In genomic region chr1:22803471-22803870, GRCm38 (mm10) we compare ENCODE assay signal across 14 mouse cellular contexts. TPM values are rescaled to one million over a fixed set of nuclear protein-coding genes. Genes with fewer than 3 reads are reported as not detected.
DNase-seq lines count a peak whose midpoint lies in the region; ATAC-seq and TF ChIP-seq lines count a peak whose summit lies in the region.
"Had no signal": no experiment of that assay in that cellular context is flagged by ENCODE, and none has a peak within 500 bp of the region (broad histone marks: within the 10 kb centered on the region; RNA-seq: fewer than 3 reads in every experiment).

No protein-coding gene starts in this region.

- peaks cover 26% of the 10 kb centered on the region for H3K4me1 ChIP-seq in forebrain, embryonic 16.5 days (replicated peaks; ENCODE audit: control insufficient read depth, insufficient read depth, low read length)
- H3K4me1 ChIP-seq in neural tube, embryonic 13.5 days (replicated peaks): peaks cover 36% of the 10 kb centered on the region
- H3K4me1 ChIP-seq in liver, embryonic 12.5 days: peaks cover 5% of the 10 kb centered on the region; the same call in 1 of the 2 replicates
- H3K4me1 ChIP-seq: liver, embryonic 15.5 days had no signal

- H3K27me3 ChIP-seq in forebrain, embryonic 16.5 days (replicated peaks; ENCODE audit: control insufficient read depth, insufficient read depth, low read length): no peaks in the 10 kb centered on the region
- no peaks in the 10 kb centered on the region for H3K27me3 ChIP-seq in neural tube, embryonic 13.5 days
- H3K27me3 ChIP-seq in liver, embryonic 12.5 days (replicated peaks): peaks cover 29% of the 10 kb centered on the region

- H3K4me3 ChIP-seq in layer of hippocampus, adult 2 months: peak overlapping the region; percentile 68
- H3K4me3 ChIP-seq in forebrain, embryonic 16.5 days (replicated peaks; ENCODE audit: low read length): peak overlapping the region; percentile 8; the same call in 1 of the 2 replicates
- H3K4me3 ChIP-seq in neural tube, embryonic 13.5 days: peak overlapping the region; percentile 15
- no peak overlapping the region for H3K4me3 ChIP-seq in liver, embryonic 12.5 days
- H3K4me3 ChIP-seq: heart, embryonic 15.5 days; liver, embryonic 15.5 days had no signal

- DNase-seq in layer of hippocampus, adult 2 months (ENCODE audit: low spot score in 2 of 2): no peak
- no peak for DNase-seq in layer of hippocampus, adult 11-12 months (ENCODE audit: low spot score)
- DNase-seq in cerebellum, adult 9-11 months: peak; percentile 62
- no peak for DNase-seq in right cerebral cortex, postnatal 10 days (ENCODE audit: low spot score in 2 of 2)
- DNase-seq: embryo, embryonic 11 days; lung, postnatal 36 days had no signal

- TF ChIP-seq CTCF in layer of hippocampus, adult 2 months (conservative IDR thresholded peaks at IDR 0.05): no peak

- peak overlapping the region; percentile 37 for H3K4me2 ChIP-seq in forebrain, embryonic 16.5 days (ENCODE audit: low read length)
- peak overlapping the region; percentile 77 for H3K4me2 ChIP-seq in neural tube, embryonic 13.5 days
- H3K4me2 ChIP-seq in liver, embryonic 12.5 days: no peak overlapping the region
- H3K4me2 ChIP-seq: heart, embryonic 15.5 days; liver, embryonic 15.5 days had no signal

- ATAC-seq in forebrain, embryonic 16.5 days: no peak
- ATAC-seq in neural tube, embryonic 13.5 days (ENCODE audit: low read depth): no peak
- no peak for ATAC-seq in liver, embryonic 12.5 days
- ATAC-seq: activated CD4-positive, CD25-positive, alpha-beta regulatory T cell, adult 4 months; inflammation-experienced regulatory T-cells, adult 6 months had no signal

- peak overlapping the region; percentile 92 for H3K27ac ChIP-seq in layer of hippocampus, adult 2 months
- H3K27ac ChIP-seq in forebrain, embryonic 16.5 days (ENCODE audit: low read length): no peak overlapping the region
- H3K27ac ChIP-seq in neural tube, embryonic 13.5 days (replicated peaks): no peak overlapping the region
- no peak overlapping the region for H3K27ac ChIP-seq in liver, embryonic 12.5 days
- H3K27ac ChIP-seq: heart, embryonic 15.5 days; liver, embryonic 15.5 days had no signal

- no peaks in the 10 kb centered on the region for H3K36me3 ChIP-seq in forebrain, embryonic 16.5 days (ENCODE audit: control insufficient read depth, insufficient read depth)
- no peaks in the 10 kb centered on the region for H3K36me3 ChIP-seq in neural tube, embryonic 13.5 days
- H3K36me3 ChIP-seq in liver, embryonic 12.5 days: no peaks in the 10 kb centered on the region
- H3K36me3 ChIP-seq: heart, embryonic 15.5 days; liver, embryonic 15.5 days had no signal

- no peak overlapping the region for H3K9ac ChIP-seq in forebrain, embryonic 16.5 days (replicated peaks; ENCODE audit: low read depth, low read length)
- H3K9ac ChIP-seq in neural tube, embryonic 13.5 days: peak overlapping the region; percentile 28; the same call in 1 of the 2 replicates
- no peak overlapping the region for H3K9ac ChIP-seq in liver, embryonic 12.5 days
- H3K9ac ChIP-seq: heart, embryonic 15.5 days; liver, embryonic 15.5 days had no signal

- no peaks in the 10 kb centered on the region for H3K9me3 ChIP-seq in forebrain, embryonic 16.5 days (ENCODE audit: control insufficient read depth, low read length)
- no peaks in the 10 kb centered on the region for H3K9me3 ChIP-seq in neural tube, embryonic 13.5 days
- no peaks in the 10 kb centered on the region for H3K9me3 ChIP-seq in liver, embryonic 12.5 days (replicated peaks)
- H3K9me3 ChIP-seq: heart, embryonic 15.5 days; liver, embryonic 15.5 days had no signal

- 80% methylated on average over 2 of the region's 2 CpGs for WGBS in forebrain, embryonic 16.5 days
- 86% methylated on average over 2 of the region's 2 CpGs for WGBS in neural tube, embryonic 13.5 days
- 38% methylated on average over 2 of the region's 2 CpGs for WGBS in liver, embryonic 12.5 days (ENCODE audit: insufficient replicate concordance)

RNA-seq across cellular contexts. Expression of gene Rims1, which starts 2.3 kb away (rescaled TPM):
- total RNA-seq in layer of hippocampus, adult 2 months (2021): 100 to 1,000 TPM; 249 to 273 TPM
- polyA plus RNA-seq in forebrain, embryonic 16.5 days (2015; fragmentation: Nextera tagmentation; extraction: Ambion mirVana): 8.3 and 10.3 TPM in 2 replicates
- 13.0 and 13.9 TPM in 2 replicates for polyA plus RNA-seq in neural tube, embryonic 13.5 days (2015; fragmentation: Nextera tagmentation; extraction: Ambion mirVana)
- polyA plus RNA-seq in liver, embryonic 12.5 days (2016; fragmentation: Nextera tagmentation; extraction: Ambion mirVana): 0.23 and 0.24 TPM in 2 replicates
- total RNA-seq: granulocyte monocyte progenitor cell, adult 5-6 weeks had no signal
- polyA plus RNA-seq: activated CD4-positive, CD25-positive, alpha-beta regulatory T cell, adult 4 months; inflammation-experienced regulatory T-cells, adult 6 months had no signal
